Mouse (Mus musculus): ENCODE data around the gene Pmm2. TPM values are rescaled to one million over a fixed set of nuclear protein-coding genes. Genes with fewer than 3 reads are reported as not detected.

The Pmm2 gene
- polyA plus RNA-seq, 1 experiment from 2014 or later, result 60.0 TPM

GRCm38 (mm10) chr16:8613447-8613846, 24.0 kb upstream of the Pmm2 start:
- H3K9ac ChIP-seq (replicated peaks; ENCODE audit: low read depth, low read length), result no peak overlapping the region
- no peak overlapping the region for H3K4me2 ChIP-seq (replicated peaks; ENCODE audit: low read depth, low read length)
- no peak for ATAC-seq (ENCODE audit: insufficient number of reproducible peaks, insufficient read depth, low FRiP score, low read depth)
- H3K4me3 ChIP-seq (ENCODE audit: low read depth, low read length), result no peak overlapping the region
- no peaks in the 10 kb centered on the region for H3K9me3 ChIP-seq (ENCODE audit: control insufficient read depth, low read depth, low read length)
- H3K27me3 ChIP-seq (ENCODE audit: control insufficient read depth, insufficient read depth, low read length), result no peaks in the 10 kb centered on the region
- no peak overlapping the region for H3K27ac ChIP-seq (ENCODE audit: low read length)
- no peaks in the 10 kb centered on the region for H3K4me1 ChIP-seq (ENCODE audit: control insufficient read depth, insufficient read depth, low read length)
- no peaks in the 10 kb centered on the region for H3K36me3 ChIP-seq (ENCODE audit: control insufficient read depth, insufficient read depth, low read length)
- 91% methylated on average over 3 of the region's 3 CpGs for WGBS

- Histone ChIP-seq H3K36me3 (ENCODE audit: control insufficient read depth, insufficient read depth, low read length) (no peaks in the 10 kb centered on the region), H3K27ac (ENCODE audit: low read length) (peak overlapping the region; percentile 34; the same call in 1 of the 2 replicates), H3K9ac (replicated peaks; ENCODE audit: low read depth, low read length) (no peak overlapping the region), H3K27me3 (ENCODE audit: control insufficient read depth, insufficient read depth, low read length) (no peaks in the 10 kb centered on the region), H3K4me1 (ENCODE audit: control insufficient read depth, insufficient read depth, low read length) (peaks cover 18% of the 10 kb centered on the region), H3K9me3 (ENCODE audit: control insufficient read depth, low read depth, low read length) (no peaks in the 10 kb centered on the region), H3K4me2 (replicated peaks; ENCODE audit: low read depth, low read length) (no peak overlapping the region), H3K4me3 (ENCODE audit: low read depth, low read length) (no peak overlapping the region)
- WGBS, result 13% methylated on average over 10 of the region's 10 CpGs
- peak; percentile 67; the same call in 1 of the 2 replicates for ATAC-seq (ENCODE audit: insufficient number of reproducible peaks, insufficient read depth, low FRiP score, low read depth)
These were observed 17.7 kb upstream of the Pmm2 start for GRCm38 (mm10) chr16:8619659-8620314.

GRCm38 (mm10) chr16:8620315-8621115, 17.0 kb upstream of the Pmm2 start:
- peak; percentile 59; the same call in 1 of the 2 replicates for ATAC-seq (ENCODE audit: insufficient number of reproducible peaks, insufficient read depth, low FRiP score, low read depth)
- Histone ChIP-seq H3K27me3 (ENCODE audit: control insufficient read depth, insufficient read depth, low read length) (no peaks in the 10 kb centered on the region), H3K36me3 (ENCODE audit: control insufficient read depth, insufficient read depth, low read length) (no peaks in the 10 kb centered on the region), H3K27ac (ENCODE audit: low read length) (peak overlapping the region; percentile 34; the same call in 1 of the 2 replicates), H3K4me3 (ENCODE audit: low read depth, low read length) (no peak overlapping the region), H3K9me3 (ENCODE audit: control insufficient read depth, low read depth, low read length) (no peaks in the 10 kb centered on the region), H3K4me1 (ENCODE audit: control insufficient read depth, insufficient read depth, low read length) (peaks cover 18% of the 10 kb centered on the region), H3K4me2 (replicated peaks; ENCODE audit: low read depth, low read length) (no peak overlapping the region), H3K9ac (replicated peaks; ENCODE audit: low read depth, low read length) (no peak overlapping the region)
- WGBS, result 41% methylated on average over 16 of the region's 16 CpGs

- Histone ChIP-seq H3K4me1 (ENCODE audit: control insufficient read depth, insufficient read depth, low read length) (no peaks in the 10 kb centered on the region), H3K9ac (replicated peaks; ENCODE audit: low read depth, low read length) (no peak overlapping the region), H3K27me3 (ENCODE audit: control insufficient read depth, insufficient read depth, low read length) (no peaks in the 10 kb centered on the region), H3K9me3 (ENCODE audit: control insufficient read depth, low read depth, low read length) (no peaks in the 10 kb centered on the region), H3K27ac (ENCODE audit: low read length) (no peak overlapping the region), H3K36me3 (ENCODE audit: control insufficient read depth, insufficient read depth, low read length) (peaks cover 6% of the 10 kb centered on the region), H3K4me3 (ENCODE audit: low read depth, low read length) (no peak overlapping the region), H3K4me2 (replicated peaks; ENCODE audit: low read depth, low read length) (no peak overlapping the region)
- WGBS, result 80% methylated on average over 2 of the region's 2 CpGs
- ATAC-seq (ENCODE audit: insufficient number of reproducible peaks, insufficient read depth, low FRiP score, low read depth), result no peak
These were observed 7.1 kb upstream of the Pmm2 start for GRCm38 (mm10) chr16:8630419-8630818.

GRCm38 (mm10) chr16:8631428-8631827, 6.0 kb upstream of the Pmm2 start:
- Histone ChIP-seq H3K4me1 (ENCODE audit: control insufficient read depth, insufficient read depth, low read length) (peaks cover 4% of the 10 kb centered on the region), H3K9me3 (ENCODE audit: control insufficient read depth, low read depth, low read length) (no peaks in the 10 kb centered on the region)
- 89% methylated on average over 5 of the region's 5 CpGs for WGBS

GRCm38 (mm10) chr16:8636867-8637216, 632 bp upstream of the Pmm2 start:
- H3K36me3 ChIP-seq (ENCODE audit: control insufficient read depth, insufficient read depth, low read length), result peaks cover 10% of the 10 kb centered on the region
- peak overlapping the region; percentile 74 for H3K4me2 ChIP-seq (replicated peaks; ENCODE audit: low read depth, low read length)
- WGBS, result under 1% methylated on average over 13 of the region's 13 CpGs
- peak; percentile 21; the same call in 1 of the 2 replicates for ATAC-seq (ENCODE audit: insufficient number of reproducible peaks, insufficient read depth, low FRiP score, low read depth)
- H3K4me3 ChIP-seq (ENCODE audit: low read depth, low read length), result peak overlapping the region; percentile 85
- peak overlapping the region; percentile 68 for H3K27ac ChIP-seq (ENCODE audit: low read length)
- peak overlapping the region; percentile 75 for H3K9ac ChIP-seq (replicated peaks; ENCODE audit: low read depth, low read length)
- peaks cover 12% of the 10 kb centered on the region for H3K4me1 ChIP-seq (ENCODE audit: control insufficient read depth, insufficient read depth, low read length)
- no peaks in the 10 kb centered on the region for H3K27me3 ChIP-seq (ENCODE audit: control insufficient read depth, insufficient read depth, low read length)
- H3K9me3 ChIP-seq (ENCODE audit: control insufficient read depth, low read depth, low read length), result no peaks in the 10 kb centered on the region

More at GRCm38 (mm10) chr16:8631428-8631827, 6.0 kb upstream of the Pmm2 start:
- Histone ChIP-seq H3K9ac (replicated peaks; ENCODE audit: low read depth, low read length) (no peak overlapping the region), H3K4me2 (replicated peaks; ENCODE audit: low read depth, low read length) (no peak overlapping the region), H3K4me3 (ENCODE audit: low read depth, low read length) (no peak overlapping the region), H3K27ac (ENCODE audit: low read length) (no peak overlapping the region), H3K27me3 (ENCODE audit: control insufficient read depth, insufficient read depth, low read length) (no peaks in the 10 kb centered on the region), H3K36me3 (ENCODE audit: control insufficient read depth, insufficient read depth, low read length) (peaks cover 10% of the 10 kb centered on the region)
- no peak for ATAC-seq (ENCODE audit: insufficient number of reproducible peaks, insufficient read depth, low FRiP score, low read depth)

- WGBS, result 32% methylated on average over 7 of the region's 7 CpGs
- peak overlapping the region; percentile 85 for H3K4me3 ChIP-seq (ENCODE audit: low read depth, low read length)
- no peak for ATAC-seq (ENCODE audit: insufficient number of reproducible peaks, insufficient read depth, low FRiP score, low read depth)
These were observed 657 bp downstream of the Pmm2 start for GRCm38 (mm10) chr16:8638131-8638530.

GRCm38 (mm10) chr16:8639466-8640191, 2.2 kb downstream of the Pmm2 start:
- ATAC-seq (ENCODE audit: insufficient number of reproducible peaks, insufficient read depth, low FRiP score, low read depth), result no peak
- H3K4me2 ChIP-seq (replicated peaks; ENCODE audit: low read depth, low read length), result no peak overlapping the region
- peaks cover 12% of the 10 kb centered on the region for H3K4me1 ChIP-seq (ENCODE audit: control insufficient read depth, insufficient read depth, low read length)
- WGBS, result 76% methylated on average over 11 of the region's 11 CpGs
- H3K27ac ChIP-seq (ENCODE audit: low read length), result no peak overlapping the region
- peaks cover 22% of the 10 kb centered on the region for H3K36me3 ChIP-seq (ENCODE audit: control insufficient read depth, insufficient read depth, low read length)
- no peaks in the 10 kb centered on the region for H3K9me3 ChIP-seq (ENCODE audit: control insufficient read depth, low read depth, low read length)
- H3K27me3 ChIP-seq (ENCODE audit: control insufficient read depth, insufficient read depth, low read length), result no peaks in the 10 kb centered on the region
- H3K4me3 ChIP-seq (ENCODE audit: low read depth, low read length), result no peak overlapping the region
- H3K9ac ChIP-seq (replicated peaks; ENCODE audit: low read depth, low read length), result no peak overlapping the region

More at GRCm38 (mm10) chr16:8638131-8638530, 657 bp downstream of the Pmm2 start:
- H3K4me2 ChIP-seq (replicated peaks; ENCODE audit: low read depth, low read length), result peak overlapping the region; percentile 74
- H3K9me3 ChIP-seq (ENCODE audit: control insufficient read depth, low read depth, low read length), result no peaks in the 10 kb centered on the region
- peaks cover 12% of the 10 kb centered on the region for H3K4me1 ChIP-seq (ENCODE audit: control insufficient read depth, insufficient read depth, low read length)
- peak overlapping the region; percentile 68; the same call in 1 of the 2 replicates for H3K27ac ChIP-seq (ENCODE audit: low read length)
- H3K27me3 ChIP-seq (ENCODE audit: control insufficient read depth, insufficient read depth, low read length), result no peaks in the 10 kb centered on the region
- H3K9ac ChIP-seq (replicated peaks; ENCODE audit: low read depth, low read length), result peak overlapping the region; percentile 75
- peaks cover 10% of the 10 kb centered on the region for H3K36me3 ChIP-seq (ENCODE audit: control insufficient read depth, insufficient read depth, low read length)

All from stomach, embryonic 14.5 days (tissue).